Mouse (Mus musculus) neural tube, embryonic 10.5 days (tissue): Measurements from ENCODE around the gene Pcdh9.

Experiments
- DNase-seq: peaks from one replicate; pipeline ENCODE4 v3.0.0-alpha.2; 2017; ENCODE audit warnings: low spot score; ENCODE audit errors: extremely low spot score

Pcdh9 gene

GRCm38 (mm10) chr14:93182606-93183491 is 707.6 kb downstream of the Pcdh9 start:
- DNase-seq: no peak

GRCm38 (mm10) chr14:93169201-93169600 is 721.3 kb downstream of the Pcdh9 start:
- no peak for DNase-seq

GRCm38 (mm10) chr14:93168367-93168766 is 722.1 kb downstream of the Pcdh9 start:
- DNase-seq: no peak

GRCm38 (mm10) chr14:93143414-93143813 is 747.1 kb downstream of the Pcdh9 start:
- DNase-seq: no peak

- DNase-seq: no peak
Observed at GRCm38 (mm10) chr14:93142076-93142475, 748.4 kb downstream of the Pcdh9 start.

- DNase-seq: no peak
Observed at GRCm38 (mm10) chr14:93126993-93127392, 763.5 kb downstream of the Pcdh9 start.

- DNase-seq: no peak
Observed at GRCm38 (mm10) chr14:93102755-93103154, 787.7 kb downstream of the Pcdh9 start.

GRCm38 (mm10) chr14:93095081-93095480 is 795.4 kb downstream of the Pcdh9 start:
- DNase-seq: no peak

GRCm38 (mm10) chr14:93092806-93093205 is 797.7 kb downstream of the Pcdh9 start:
- DNase-seq: no peak

- no peak for DNase-seq
Observed at GRCm38 (mm10) chr14:93085646-93086045, 804.8 kb downstream of the Pcdh9 start.

GRCm38 (mm10) chr14:93083140-93083539 is 807.3 kb downstream of the Pcdh9 start:
- DNase-seq: no peak

- no peak for DNase-seq
Observed at GRCm38 (mm10) chr14:93080910-93081309, 809.6 kb downstream of the Pcdh9 start.

GRCm38 (mm10) chr14:93075761-93076160 is 814.7 kb downstream of the Pcdh9 start:
- DNase-seq: no peak

GRCm38 (mm10) chr14:93072346-93072745 is 818.1 kb downstream of the Pcdh9 start:
- DNase-seq: no peak

- no peak for DNase-seq
Observed at GRCm38 (mm10) chr14:93070140-93070539, 820.3 kb downstream of the Pcdh9 start.

- no peak for DNase-seq
Observed at GRCm38 (mm10) chr14:93067411-93068336, 822.8 kb downstream of the Pcdh9 start.

GRCm38 (mm10) chr14:93066732-93067410 is 823.6 kb downstream of the Pcdh9 start:
- no peak for DNase-seq

GRCm38 (mm10) chr14:93061824-93062620 is 828.5 kb downstream of the Pcdh9 start:
- no peak for DNase-seq

- no peak for DNase-seq
Observed at GRCm38 (mm10) chr14:93058799-93059198, 831.7 kb downstream of the Pcdh9 start.

GRCm38 (mm10) chr14:93055997-93056396 is 834.5 kb downstream of the Pcdh9 start:
- DNase-seq: no peak

GRCm38 (mm10) chr14:93040591-93040990 is 849.9 kb downstream of the Pcdh9 start:
- DNase-seq: no peak
